Mouse (Mus musculus): Measurements from ENCODE around the gene Rnh1. TPM values are rescaled to one million over a fixed set of nuclear protein-coding genes. Genes with fewer than 3 reads are reported as not detected.
A peak's percentile ranks its signal among the peaks of the same experiment; 100 is the strongest.

Rnh1 gene
- polyA plus RNA-seq, 1 experiment, result 26.5 TPM

DNA sequence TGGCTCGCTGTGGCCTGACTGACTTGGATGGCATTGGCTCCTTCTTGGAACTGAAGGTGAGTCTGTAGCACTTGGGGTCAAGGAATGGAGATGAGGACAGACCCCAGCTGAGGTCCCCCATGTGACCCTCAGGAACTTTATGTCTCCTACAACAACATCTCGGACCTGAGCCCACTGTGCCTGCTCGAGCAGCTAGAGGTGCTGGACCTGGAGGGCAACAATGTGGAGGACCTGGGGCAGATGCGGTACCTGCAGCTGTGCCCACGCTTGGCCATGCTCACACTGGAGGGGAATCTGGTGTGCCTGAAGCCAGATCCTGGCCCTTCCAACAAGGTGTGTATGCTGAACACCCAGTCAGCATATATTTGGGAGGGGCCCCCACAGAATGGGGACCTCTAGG lies 32.8 kb upstream of the Rnh1 start:
- Histone ChIP-seq H3K27me3 (replicated peaks) (peaks cover 30% of the 10 kb centered on the region), H3K4me1 (peaks cover 35% of the 10 kb centered on the region)

DNA sequence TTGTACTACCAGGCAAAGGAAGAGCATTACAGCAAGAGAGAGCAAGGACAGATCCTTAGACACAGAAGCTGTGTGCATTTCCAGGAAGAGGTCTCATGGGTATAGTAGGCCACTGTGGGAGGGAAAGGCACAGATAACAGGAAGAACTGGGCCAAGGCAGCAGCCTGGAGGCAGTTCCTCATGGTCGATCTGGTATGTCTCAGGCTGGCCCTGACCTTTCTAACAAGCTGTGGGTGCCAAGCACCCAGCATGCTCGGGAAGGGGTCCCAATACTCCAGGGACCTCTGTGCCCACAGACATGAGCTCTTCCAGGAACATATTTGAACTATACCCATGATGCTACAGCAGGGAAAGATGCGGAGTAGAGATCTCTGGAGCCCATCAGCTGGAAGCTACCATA lies 31.9 kb upstream of the Rnh1 start:
- TF ChIP-seq FLI1 (IDR thresholded peaks at IDR 0.05; ENCODE audit: low read length) (no peak), GATA1 (IDR thresholded peaks at IDR 0.05; ENCODE audit: borderline replicate concordance, low read length) (no peak)
- peaks cover 21% of the 10 kb centered on the region for H3K27me3 ChIP-seq (replicated peaks)
- peaks cover 35% of the 10 kb centered on the region for H3K4me1 ChIP-seq
- H3K4me3 ChIP-seq (replicated peaks), result no peak overlapping the region
- no peaks in the 10 kb centered on the region for H3K9me3 ChIP-seq
- H3K36me3 ChIP-seq (replicated peaks; ENCODE audit: low read length), result peaks cover 11% of the 10 kb centered on the region

More for the DNA sequence above, 32.8 kb upstream of the Rnh1 start:
- H3K36me3 ChIP-seq (replicated peaks; ENCODE audit: low read length), result peaks cover 7% of the 10 kb centered on the region
- TF ChIP-seq GATA1 (IDR thresholded peaks at IDR 0.05; ENCODE audit: borderline replicate concordance, low read length) (no peak), FLI1 (IDR thresholded peaks at IDR 0.05; ENCODE audit: low read length) (no peak)
- no peak overlapping the region for H3K4me3 ChIP-seq (replicated peaks)
- no peaks in the 10 kb centered on the region for H3K9me3 ChIP-seq

DNA sequence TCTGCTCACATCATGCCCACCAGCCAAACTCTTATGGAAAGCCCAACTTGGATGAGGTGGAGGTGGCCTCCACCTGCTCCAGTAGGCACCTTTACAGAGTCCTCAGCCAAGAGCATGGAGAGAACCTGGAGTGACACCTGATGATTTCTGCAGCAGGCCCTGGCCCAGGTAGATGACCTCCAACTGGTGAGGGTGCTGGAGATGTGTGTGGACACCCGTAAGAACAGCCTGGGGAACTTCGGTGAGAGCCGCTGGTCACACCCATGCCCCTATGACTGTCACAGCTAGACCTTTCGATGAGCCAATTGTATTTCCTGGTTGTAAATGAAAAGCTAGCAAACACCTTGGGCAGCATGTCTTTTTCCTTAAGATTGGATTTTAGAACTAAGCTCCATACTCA lies 25.5 kb upstream of the Rnh1 start:
- Histone ChIP-seq H3K36me3 (replicated peaks; ENCODE audit: low read length) (peaks cover 21% of the 10 kb centered on the region), H3K4me1 (peaks cover 15% of the 10 kb centered on the region), H3K4me3 (replicated peaks) (no peak overlapping the region), H3K9me3 (no peaks in the 10 kb centered on the region), H3K27me3 (replicated peaks) (no peaks in the 10 kb centered on the region)
- TF ChIP-seq GATA1 (IDR thresholded peaks at IDR 0.05; ENCODE audit: borderline replicate concordance, low read length) (no peak), FLI1 (IDR thresholded peaks at IDR 0.05; ENCODE audit: low read length) (no peak)

DNA sequence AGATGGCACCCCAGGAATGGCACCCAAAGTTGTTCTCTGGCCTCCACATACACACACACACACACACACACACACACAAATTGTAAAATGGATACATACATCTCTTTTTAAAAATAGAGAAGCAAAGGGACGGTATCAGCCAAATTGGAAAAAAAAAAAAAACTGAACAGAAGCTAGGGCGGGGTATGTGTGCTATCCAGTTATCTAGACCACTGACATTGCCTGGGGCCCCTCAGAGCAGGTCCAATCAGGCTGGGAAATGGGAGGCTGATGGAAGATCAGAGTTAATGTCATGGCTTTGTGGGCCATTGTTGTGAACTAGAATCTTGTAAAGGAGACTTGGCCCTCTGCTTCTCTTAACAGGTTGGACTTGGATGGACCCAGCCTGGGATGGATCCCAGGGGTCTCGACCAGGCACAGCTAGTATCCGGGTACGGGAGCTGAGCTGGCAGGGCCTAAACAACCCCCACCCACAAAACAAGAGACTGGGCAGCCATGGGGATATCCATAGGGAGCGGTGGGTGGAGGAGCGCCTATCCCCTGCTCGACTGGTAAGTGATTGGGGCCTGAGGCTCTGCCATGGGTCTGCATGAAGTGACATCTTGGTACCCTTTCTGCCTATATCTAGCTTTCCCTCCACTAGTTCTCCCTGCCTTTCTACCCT lies 24.1 kb upstream of the Rnh1 start:
- Histone ChIP-seq H3K36me3 (replicated peaks; ENCODE audit: low read length) (peaks cover 30% of the 10 kb centered on the region), H3K9me3 (no peaks in the 10 kb centered on the region), H3K27me3 (replicated peaks) (no peaks in the 10 kb centered on the region), H3K4me1 (peaks cover 28% of the 10 kb centered on the region), H3K4me3 (replicated peaks) (no peak overlapping the region)
- TF ChIP-seq GATA1 (IDR thresholded peaks at IDR 0.05; ENCODE audit: borderline replicate concordance, low read length) (no peak), FLI1 (IDR thresholded peaks at IDR 0.05; ENCODE audit: low read length) (no peak)

DNA sequence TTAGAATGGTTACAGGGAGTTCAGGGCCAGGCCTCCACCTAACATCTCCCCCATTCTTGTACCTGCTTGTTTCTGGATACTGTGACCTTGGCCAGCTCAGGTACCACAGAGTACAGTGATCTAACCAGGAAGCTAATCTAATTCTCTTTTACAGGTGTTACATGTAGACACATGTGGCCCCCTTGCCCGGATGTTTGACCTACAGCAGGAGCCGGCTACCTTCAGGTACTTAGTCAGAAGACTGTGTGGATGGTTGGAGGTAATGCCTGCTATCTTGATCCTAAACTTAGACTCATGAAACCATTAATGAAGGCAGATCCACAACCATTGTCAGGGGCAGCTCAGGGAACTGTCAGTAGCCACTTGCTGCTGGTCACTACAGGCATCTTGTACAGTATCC lies 23.1 kb upstream of the Rnh1 start:
- H3K36me3 ChIP-seq (replicated peaks; ENCODE audit: low read length), result peaks cover 40% of the 10 kb centered on the region
- H3K4me1 ChIP-seq, result peaks cover 38% of the 10 kb centered on the region
- H3K9me3 ChIP-seq, result no peaks in the 10 kb centered on the region
- no peak overlapping the region for H3K4me3 ChIP-seq (replicated peaks)
- no peaks in the 10 kb centered on the region for H3K27me3 ChIP-seq (replicated peaks)
- TF ChIP-seq GATA1 (IDR thresholded peaks at IDR 0.05; ENCODE audit: borderline replicate concordance, low read length) (no peak), FLI1 (IDR thresholded peaks at IDR 0.05; ENCODE audit: low read length) (no peak)

DNA sequence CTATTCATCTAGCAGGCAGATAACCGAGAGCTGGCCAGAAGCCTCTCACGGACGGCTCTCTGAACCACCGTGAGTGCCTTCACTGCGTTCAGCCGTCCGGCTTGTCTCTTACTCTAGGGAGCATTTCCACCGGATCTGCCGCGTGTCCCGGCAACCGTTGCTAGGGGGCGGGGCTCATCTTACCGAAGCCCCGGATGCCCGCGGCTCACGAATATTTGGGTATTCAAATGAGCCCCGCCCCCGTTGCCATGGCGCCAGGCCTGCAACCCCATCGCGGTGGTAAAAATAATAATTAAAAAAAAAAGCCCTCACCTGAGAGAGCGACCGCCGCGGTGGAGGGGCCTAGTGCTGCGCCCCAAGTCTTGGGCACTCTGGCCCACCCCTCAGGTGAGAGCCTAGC lies 22.2 kb upstream of the Rnh1 start:
- peak overlapping the region; percentile 96 for H3K4me3 ChIP-seq (replicated peaks)
- peaks cover 48% of the 10 kb centered on the region for H3K4me1 ChIP-seq
- H3K9me3 ChIP-seq, result no peaks in the 10 kb centered on the region
- no peaks in the 10 kb centered on the region for H3K27me3 ChIP-seq (replicated peaks)
- TF ChIP-seq GATA1 (IDR thresholded peaks at IDR 0.05; ENCODE audit: borderline replicate concordance, low read length) (no peak), FLI1 (IDR thresholded peaks at IDR 0.05; ENCODE audit: low read length) (no peak)
- H3K36me3 ChIP-seq (replicated peaks; ENCODE audit: low read length), result peaks cover 47% of the 10 kb centered on the region

DNA sequence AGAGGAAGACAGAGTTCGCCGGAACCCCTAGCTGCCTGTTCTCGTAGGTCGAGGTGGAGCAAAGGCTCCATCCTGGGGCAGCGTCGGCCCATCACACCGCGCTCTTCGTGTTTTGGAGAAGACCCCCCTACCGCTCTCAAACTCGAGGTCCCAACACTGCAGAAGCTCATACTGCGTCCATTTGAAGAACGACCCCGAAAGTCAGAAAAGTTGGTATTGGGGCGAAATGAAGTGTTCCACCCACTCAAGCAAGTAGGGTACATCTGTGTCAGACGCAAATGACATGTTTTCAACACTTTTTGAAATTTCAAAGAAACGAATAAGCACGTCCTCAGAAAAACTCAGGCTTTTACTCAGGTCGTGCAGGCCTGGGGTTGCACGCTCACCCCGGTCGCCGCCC lies 21.8 kb upstream of the Rnh1 start:
- Histone ChIP-seq H3K36me3 (replicated peaks; ENCODE audit: low read length) (peaks cover 49% of the 10 kb centered on the region), H3K9me3 (no peaks in the 10 kb centered on the region), H3K27me3 (replicated peaks) (no peaks in the 10 kb centered on the region), H3K4me1 (peaks cover 52% of the 10 kb centered on the region), H3K4me3 (replicated peaks) (peak overlapping the region; percentile 96)
- no peak for TF ChIP-seq GATA1 (IDR thresholded peaks at IDR 0.05; ENCODE audit: borderline replicate concordance, low read length)
- no peak for TF ChIP-seq FLI1 (IDR thresholded peaks at IDR 0.05; ENCODE audit: low read length)

DNA sequence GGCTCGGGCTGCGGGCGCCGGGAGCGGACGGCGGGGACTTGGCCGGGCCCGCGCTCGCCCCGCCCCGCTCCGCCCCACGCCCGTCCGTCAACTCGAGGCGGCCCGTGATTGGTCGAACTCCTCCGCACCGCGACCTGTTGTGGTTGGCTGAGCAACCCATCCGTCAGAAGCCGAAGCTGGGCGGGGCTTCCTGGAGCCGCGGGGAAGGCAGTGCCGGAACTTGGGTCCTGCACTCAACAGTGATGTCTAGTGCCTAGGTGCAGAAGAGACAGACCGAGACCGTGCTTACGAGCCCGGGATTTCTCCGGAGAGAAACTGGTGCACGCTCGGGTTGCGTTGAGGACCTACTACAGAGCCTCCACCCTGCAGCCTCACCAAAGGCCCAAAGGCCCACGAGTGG lies 21.3 kb upstream of the Rnh1 start, which contains the start of the genes Hras and Lrrc56:
Hras (minus strand) TSS at position 58 of the 400 bp plus-strand sequence.
Lrrc56 (plus strand) TSS at position 210 of the 400 bp plus-strand sequence.
- peaks cover 54% of the 10 kb centered on the region for H3K36me3 ChIP-seq (replicated peaks; ENCODE audit: low read length)
- H3K4me1 ChIP-seq, result peaks cover 56% of the 10 kb centered on the region
- peak within 1 kb of the TSS; percentile 96 for H3K4me3 ChIP-seq (replicated peaks)
- no peaks in the 10 kb centered on the region for H3K9me3 ChIP-seq
- TF ChIP-seq GATA1 (IDR thresholded peaks at IDR 0.05; ENCODE audit: borderline replicate concordance, low read length) (no peak), FLI1 (IDR thresholded peaks at IDR 0.05; ENCODE audit: low read length) (no peak)
- H3K27me3 ChIP-seq (replicated peaks), result no peaks in the 10 kb centered on the region

DNA sequence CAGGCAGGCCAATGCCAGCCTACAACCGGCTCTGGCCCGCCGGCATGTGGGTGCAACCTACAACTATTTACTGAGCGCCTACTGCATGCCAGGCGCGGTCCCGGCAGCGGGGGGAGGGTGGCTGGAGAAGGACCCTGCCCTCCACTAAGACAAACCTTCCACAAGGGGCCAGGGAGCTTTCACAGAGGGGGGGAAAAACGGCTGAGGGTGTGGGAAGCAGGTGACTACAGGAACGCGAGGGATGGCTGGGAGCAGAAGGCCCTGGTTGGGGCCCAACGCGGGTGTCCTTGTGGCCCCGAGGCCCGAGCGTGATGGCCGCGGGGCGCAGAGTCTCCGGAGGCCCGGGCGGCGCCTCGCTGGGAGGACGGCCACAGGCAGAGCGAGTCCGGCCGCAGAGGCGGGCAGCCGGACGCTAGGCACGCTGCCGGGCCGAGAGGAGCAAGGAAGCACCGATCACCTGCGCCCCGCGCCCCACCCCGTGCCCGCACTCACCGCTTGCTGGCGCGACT lies 20.7 kb upstream of the Rnh1 start:
- Histone ChIP-seq H3K36me3 (replicated peaks; ENCODE audit: low read length) (peaks cover 58% of the 10 kb centered on the region), H3K4me3 (replicated peaks) (peak overlapping the region; percentile 96), H3K9me3 (no peaks in the 10 kb centered on the region), H3K4me1 (peaks cover 60% of the 10 kb centered on the region), H3K27me3 (replicated peaks) (no peaks in the 10 kb centered on the region)
- TF ChIP-seq GATA1 (IDR thresholded peaks at IDR 0.05; ENCODE audit: borderline replicate concordance, low read length) (no peak), FLI1 (IDR thresholded peaks at IDR 0.05; ENCODE audit: low read length) (no peak)

DNA sequence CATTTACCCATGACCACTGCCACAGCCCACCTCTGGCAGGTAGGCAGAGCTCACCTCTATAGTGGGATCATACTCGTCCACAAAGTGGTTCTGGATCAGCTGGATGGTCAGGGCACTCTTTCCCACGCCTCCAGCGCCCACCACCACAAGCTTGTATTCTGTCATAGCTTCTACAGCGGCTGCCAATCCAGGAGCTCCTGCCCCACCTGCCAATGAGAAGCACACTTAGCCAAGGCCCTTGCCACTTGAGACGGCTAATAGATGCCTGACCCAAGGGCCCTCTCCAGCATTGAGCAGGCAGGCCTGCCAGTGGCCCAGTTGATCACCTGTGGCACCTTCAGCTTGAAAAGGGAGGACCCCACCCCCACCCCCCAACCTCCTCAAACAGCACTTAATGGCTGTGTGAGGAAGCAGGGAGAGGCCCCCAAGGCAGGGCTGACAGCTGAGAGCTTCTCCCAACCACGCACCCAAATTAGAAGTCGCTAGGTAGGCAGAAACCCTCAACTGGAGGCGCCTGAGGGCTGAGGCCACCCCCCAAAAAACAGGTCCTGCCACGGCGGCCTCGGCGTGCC lies 20.2 kb upstream of the Rnh1 start:
- peaks cover 60% of the 10 kb centered on the region for H3K4me1 ChIP-seq
- H3K4me3 ChIP-seq (replicated peaks), result peak overlapping the region; percentile 96
- no peaks in the 10 kb centered on the region for H3K9me3 ChIP-seq
- TF ChIP-seq FLI1 (IDR thresholded peaks at IDR 0.05; ENCODE audit: low read length) (no peak), GATA1 (IDR thresholded peaks at IDR 0.05; ENCODE audit: borderline replicate concordance, low read length) (no peak)
- no peaks in the 10 kb centered on the region for H3K27me3 ChIP-seq (replicated peaks)
- H3K36me3 ChIP-seq (replicated peaks; ENCODE audit: low read length), result peaks cover 59% of the 10 kb centered on the region

Measured in megakaryocyte, embryonic 14.5 days (primary cell).